Mouse (Mus musculus): ENCODE results near the gene Cps1.

DNA sequence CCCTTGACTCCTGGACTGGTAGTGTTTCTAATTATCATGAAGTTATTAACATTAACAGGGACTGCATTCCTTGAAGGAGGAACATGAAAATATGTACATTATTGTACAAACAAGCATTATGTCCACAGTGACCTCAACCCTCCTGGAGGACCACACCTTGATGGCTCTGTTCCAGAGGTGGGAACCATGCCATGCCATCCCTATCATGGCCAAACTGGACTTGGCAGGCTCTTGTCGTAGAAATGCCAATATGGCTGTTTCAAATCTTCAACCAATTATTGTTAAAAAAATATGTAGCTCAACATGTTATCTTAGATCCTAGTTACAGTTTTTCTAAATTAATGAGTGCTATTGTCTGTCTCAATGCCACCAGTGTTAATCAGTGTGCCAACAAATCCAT, 116.1 kb downstream of the Cps1 start:
- no peak for TF ChIP-seq EP300 (IDR thresholded peaks at IDR 0.05; ENCODE audit: insufficient read depth, low read depth, low read length)
- TF ChIP-seq POLR2A (IDR thresholded peaks at IDR 0.05; ENCODE audit: insufficient read depth, low read length), result no peak

All from ES-Bruce4 (cell line).